Mouse (Mus musculus) MEL (cell line): ENCODE results near the gene Map2k1. TPM values are rescaled to one million over a fixed set of nuclear protein-coding genes. Genes with fewer than 3 reads are reported as not detected.

Source experiments
- DNase-seq: peaks from one replicate; pipeline ENCODE4 v3.0.0; 2011; ENCODE audit warnings: low read depth, low spot score
- H3K27ac ChIP-seq: 2 replicates; pipeline ENCODE4 v1.5.1; 2012; ENCODE audit warnings: low read depth, mild to moderate bottlenecking, control low read depth, low read length, moderate library complexity; ENCODE audit not compliant: control insufficient read depth
- H3K27me3 ChIP-seq, 2 experiments: fragments of 150-350 bp in 1 of 2; sonication (generic) in 1 of 2; 2 replicates each; pipeline ENCODE4 v1.6.1; 2012; ENCODE audit warnings: low read length in 2 of 2, mild to moderate bottlenecking in 2 of 2, improper control_type of control experiment in 1 of 2, moderate library complexity in 1 of 2; ENCODE audit not compliant: insufficient read depth in 2 of 2, control insufficient read depth in 1 of 2
- H3K36me3 ChIP-seq, 2 experiments: 2 replicates each; pipeline ENCODE4 v1.6.1; 2012 to 2014; ENCODE audit warnings: low read length in 2 of 2, improper control_type of control experiment in 1 of 2, inconsistent platforms in 1 of 2, mild to moderate bottlenecking in 1 of 2; ENCODE audit not compliant: insufficient read depth in 2 of 2, control insufficient read depth in 1 of 2
- H3K4me1 ChIP-seq, 2 experiments: fragments of 150-350 bp in 1 of 2; sonication (generic) in 1 of 2; 2 replicates each; pipeline ENCODE4 v1.6.1; 2012; ENCODE audit warnings: low read length in 2 of 2, improper control_type of control experiment in 1 of 2, mild to moderate bottlenecking in 1 of 2; ENCODE audit not compliant: insufficient read depth in 2 of 2, control insufficient read depth in 1 of 2
- H3K4me3 ChIP-seq, 2 experiments: fragments of 150-350 bp in 1 of 2; sonication (generic) in 1 of 2; 2 replicates each; pipeline ENCODE4 v1.5.1; 2012; ENCODE audit warnings: low read depth in 2 of 2, low read length in 2 of 2, mild to moderate bottlenecking in 2 of 2, moderate library complexity in 2 of 2, control low read depth in 1 of 2, improper control_type of control experiment in 1 of 2; ENCODE audit not compliant: control insufficient read depth in 1 of 2, insufficient read depth in 1 of 2
- H3K79me2 ChIP-seq: 2 replicates; pipeline ENCODE4 v1.6.1; 2012; ENCODE audit warnings: mild to moderate bottlenecking, low read length, moderate library complexity; ENCODE audit not compliant: control insufficient read depth, poor library complexity, insufficient read depth
- H3K9ac ChIP-seq: 2 replicates; pipeline ENCODE4 v1.6.1; 2012; ENCODE audit warnings: low read depth, mild to moderate bottlenecking, control low read depth, low read length, moderate library complexity; ENCODE audit not compliant: control insufficient read depth, poor library complexity, severe bottlenecking
- H3K9me3 ChIP-seq: fragments of 150-350 bp; sonication (generic); replicated peaks from 2 replicates; pipeline ENCODE4 v1.6.1; 2012; ENCODE audit warnings: mild to moderate bottlenecking, low read length, improper control_type of control experiment, moderate library complexity; ENCODE audit not compliant: insufficient read depth
- BHLHE40 ChIP-seq: IDR thresholded peaks from 2 replicates; pipeline ENCODE4 v1.6.1; 2012; ENCODE audit warnings: low read depth, mild to moderate bottlenecking, inconsistent platforms, low read length, improper control_type of control experiment, borderline replicate concordance
- CHD1 ChIP-seq: IDR thresholded peaks from 2 replicates; pipeline ENCODE4 v1.6.1; 2012; ENCODE audit warnings: low read depth, mild to moderate bottlenecking, inconsistent platforms, low read length, improper control_type of control experiment
- CHD2 ChIP-seq: IDR thresholded peaks from 2 replicates; pipeline ENCODE4 v1.6.1; 2011; ENCODE audit warnings: low read length, improper control_type of control experiment
- ELF1 ChIP-seq: IDR thresholded peaks from 2 replicates; pipeline ENCODE4 v1.6.1; 2014; ENCODE audit warnings: low read depth, mild to moderate bottlenecking, inconsistent platforms, low read length, improper control_type of control experiment, moderate library complexity
- EP300 ChIP-seq, 2 experiments: IDR thresholded peaks; 2 replicates each; pipeline ENCODE4 v1.6.1; 2011; ENCODE audit warnings: improper control_type of control experiment in 2 of 2, low read length in 2 of 2, low read depth in 1 of 2, mild to moderate bottlenecking in 1 of 2
- GATA1 ChIP-seq: IDR thresholded peaks from 2 replicates; pipeline ENCODE4 v1.6.1; 2011; ENCODE audit warnings: low read depth, low read length, improper control_type of control experiment
- JUND ChIP-seq: IDR thresholded peaks from 2 replicates; pipeline ENCODE4 v1.6.1; 2011; ENCODE audit warnings: low read depth, mild to moderate bottlenecking, improper control_type of control experiment, low read length
- KAT2A ChIP-seq: conservative IDR thresholded peaks from 2 replicates; pipeline ENCODE4 v1.6.1; 2012; ENCODE audit warnings: low read depth, low read length, improper control_type of control experiment, inconsistent platforms
- MAFK ChIP-seq: IDR thresholded peaks from 2 replicates; pipeline ENCODE4 v1.6.1; 2011; ENCODE audit warnings: low read depth, mild to moderate bottlenecking, low read length, improper control_type of control experiment, borderline replicate concordance
- MAZ ChIP-seq: IDR thresholded peaks from 2 replicates; pipeline ENCODE4 v1.6.1; 2012; ENCODE audit warnings: low read depth, mild to moderate bottlenecking, inconsistent platforms, low read length, improper control_type of control experiment
- MEF2A ChIP-seq: IDR thresholded peaks from 2 replicates; pipeline ENCODE4 v1.6.1; 2014; ENCODE audit warnings: low read depth, mild to moderate bottlenecking, inconsistent platforms, low read length, improper control_type of control experiment; ENCODE audit not compliant: poor library complexity, insufficient replicate concordance, severe bottlenecking; ENCODE audit errors: extremely low read depth
- MXI1 ChIP-seq: IDR thresholded peaks from 2 replicates; pipeline ENCODE4 v1.6.1; 2011; ENCODE audit warnings: mild to moderate bottlenecking, low read depth, low read length, improper control_type of control experiment
- MYB ChIP-seq: IDR thresholded peaks from 2 replicates; pipeline ENCODE4 v1.6.1; 2011; ENCODE audit warnings: mild to moderate bottlenecking, low read depth, low read length, improper control_type of control experiment
- NELFE ChIP-seq: IDR thresholded peaks from 2 replicates; pipeline ENCODE4 v1.6.1; 2011; ENCODE audit warnings: low read depth, low read length, improper control_type of control experiment
- NRF1 ChIP-seq: IDR thresholded peaks from 2 replicates; pipeline ENCODE4 v1.6.1; 2014; ENCODE audit warnings: low read depth, mild to moderate bottlenecking, inconsistent platforms, low read length, improper control_type of control experiment, moderate library complexity; ENCODE audit not compliant: poor library complexity, insufficient read depth, severe bottlenecking
- POLR2A ChIP-seq, 2 experiments: IDR thresholded peaks; 2 replicates each; pipeline ENCODE4 v1.6.1; 2011 to 2012; ENCODE audit warnings: low read length in 2 of 2, mild to moderate bottlenecking in 2 of 2, control low read depth in 1 of 2, improper control_type of control experiment in 1 of 2, low read depth in 1 of 2, moderate library complexity in 1 of 2; ENCODE audit not compliant: control insufficient read depth in 1 of 2, insufficient read depth in 1 of 2, poor library complexity in 1 of 2
- POLR2AphosphoS2 ChIP-seq: IDR thresholded peaks from 2 replicates; pipeline ENCODE4 v1.6.1; 2011; ENCODE audit warnings: low read length, improper control_type of control experiment
- RAD21 ChIP-seq: IDR thresholded peaks from 2 replicates; pipeline ENCODE4 v1.6.1; 2011; ENCODE audit warnings: mild to moderate bottlenecking, low read depth, low read length, improper control_type of control experiment
- SMC3 ChIP-seq: IDR thresholded peaks from 2 replicates; pipeline ENCODE4 v1.6.1; 2011; ENCODE audit warnings: low read depth, low read length, improper control_type of control experiment
- TAL1 ChIP-seq: IDR thresholded peaks from 2 replicates; pipeline ENCODE4 v1.6.1; 2012; ENCODE audit warnings: mild to moderate bottlenecking, inconsistent platforms, low read length, moderate library complexity, mixed read lengths
- TBP ChIP-seq: IDR thresholded peaks from 2 replicates; pipeline ENCODE4 v1.8.0; 2011; ENCODE audit warnings: low read depth, low read length, improper control_type of control experiment
- UBTF ChIP-seq: IDR thresholded peaks from 2 replicates; pipeline ENCODE4 v1.6.1; 2012; ENCODE audit warnings: low read depth, mild to moderate bottlenecking, inconsistent platforms, low read length, improper control_type of control experiment, moderate library complexity, borderline replicate concordance; ENCODE audit not compliant: insufficient read depth
- USF1 ChIP-seq: IDR thresholded peaks from 2 replicates; pipeline ENCODE4 v1.6.1; 2014; ENCODE audit warnings: low read depth, mild to moderate bottlenecking, inconsistent platforms, low read length, improper control_type of control experiment, moderate library complexity
- ZC3H11A ChIP-seq: IDR thresholded peaks from 2 replicates; pipeline ENCODE4 v1.6.1; 2012; ENCODE audit warnings: low read depth, mild to moderate bottlenecking, inconsistent platforms, low read length, improper control_type of control experiment
- ZKSCAN1 ChIP-seq: IDR thresholded peaks from 2 replicates; pipeline ENCODE4 v1.6.1; 2012; ENCODE audit warnings: low read depth, mild to moderate bottlenecking, inconsistent platforms, low read length, improper control_type of control experiment, moderate library complexity
- ZNF384 ChIP-seq: IDR thresholded peaks from 2 replicates; pipeline ENCODE4 v1.6.1; 2012; ENCODE audit warnings: low read depth, mild to moderate bottlenecking, inconsistent platforms, low read length, improper control_type of control experiment
- polyA plus RNA-seq, 2 experiments: library from polyadenylated mRNA; stranded (reverse) in 1 of 2; unstranded in 1 of 2; fragments of >175 nt in 1 of 2; fragments of >200 nt in 1 of 2; gene quantifications; 2 replicates each; pipeline versions ENCODE4 v1.2.1 to v1.2.4; 2012; ENCODE audit warnings: low replicate concordance in 2 of 2, low read depth in 1 of 2; ENCODE audit not compliant: insufficient read length in 2 of 2, insufficient read depth in 1 of 2, missing spikeins in 1 of 2
- total RNA-seq: library from RNA; depleted of rRNA; stranded (reverse); fragments of 300-350 nt; gene quantifications from 2 replicates; pipeline ENCODE4 v1.2.3, GENCODE M21; 2012

The Map2k1 gene
- total and polyA plus RNA-seq, 3 experiments, result 29.2 to 48.0 TPM; not detected in 1

DNA sequence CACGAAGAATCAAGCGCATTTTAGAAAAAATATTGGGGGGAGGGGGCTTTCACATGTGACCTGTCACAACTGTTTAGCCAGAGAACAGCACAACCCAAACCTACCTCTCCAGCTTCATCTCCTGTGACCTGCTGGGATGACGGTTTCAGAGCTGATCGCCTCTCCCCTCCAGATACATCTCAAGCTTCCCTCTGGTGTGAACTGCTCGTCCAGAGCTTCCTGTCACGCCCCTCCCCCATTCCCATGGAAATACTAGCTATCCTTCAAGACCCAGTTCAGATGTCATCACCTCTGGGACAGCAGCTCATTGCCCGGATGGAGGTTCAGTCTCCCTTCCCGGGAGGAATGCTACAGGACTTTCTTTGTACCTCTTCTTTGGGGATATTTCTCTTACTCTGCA is 12.8 kb downstream of the Map2k1 start:
- Histone ChIP-seq H3K4me3 (no peak overlapping the region), H3K27ac (no peak overlapping the region)
- TF ChIP-seq ELF1 (no peak), EP300 (IDR thresholded peaks at IDR 0.05; ENCODE audit: low read depth in 1 of 2, low read length in 2 of 2) (no peak), TBP (no peak), MEF2A (no peak), ZC3H11A (no peak), USF1 (no peak), KAT2A (no peak), CHD1 (no peak), MAZ (no peak), MYB (no peak), RAD21 (no peak), SMC3 (no peak), JUND (no peak), NELFE (no peak), ZNF384 (no peak), POLR2AphosphoS2 (no peak)
- TF ChIP-seq, all 39 proteins: peak for 0
- Histone ChIP-seq H3K9ac (no peak overlapping the region), H3K79me2 (peaks cover 1% of the 10 kb centered on the region; the same call in 1 of the 2 replicates), H3K36me3 (no peaks in the 10 kb centered on the region; a peak in 1 of 4 replicates), H3K9me3 (no peaks in the 10 kb centered on the region), H3K27me3 (no peaks in the 10 kb centered on the region), H3K4me1 (no peaks in the 10 kb centered on the region)
- no peak for DNase-seq

DNA sequence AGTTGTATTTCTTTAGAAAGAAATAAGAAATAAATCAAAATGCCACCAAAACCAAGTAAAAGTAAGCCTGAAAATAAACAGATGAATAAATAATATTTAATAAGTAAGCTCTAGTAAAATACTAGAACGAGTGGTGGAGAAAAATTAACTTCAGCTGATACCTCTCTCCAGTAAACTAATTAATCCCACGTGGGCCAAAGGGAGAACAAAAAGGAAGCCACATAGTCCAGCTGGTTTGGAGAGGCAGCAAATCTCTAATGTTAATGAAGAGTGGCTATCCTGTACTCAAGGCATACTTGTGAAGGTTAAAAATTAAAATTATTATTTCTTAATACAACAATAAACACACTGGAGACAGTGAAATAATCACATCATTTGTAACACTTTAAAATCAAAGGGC is 13.3 kb downstream of the Map2k1 start:
- TF ChIP-seq UBTF (no peak), NELFE (no peak), MAFK (no peak), MAZ (no peak), GATA1 (no peak), BHLHE40 (no peak), NRF1 (no peak), TAL1 (no peak), ZKSCAN1 (no peak), POLR2A (IDR thresholded peaks at IDR 0.05; ENCODE audit: control insufficient read depth in 1 of 2, insufficient read depth in 1 of 2, low read depth in 1 of 2, low read length in 2 of 2, poor library complexity in 1 of 2) (no peak), TBP (no peak), MXI1 (no peak), USF1 (no peak), ZC3H11A (no peak), CHD2 (no peak)
- TF ChIP-seq, all 39 proteins: peak for 0
- Histone ChIP-seq H3K9me3 (no peaks in the 10 kb centered on the region), H3K79me2 (peaks cover 1% of the 10 kb centered on the region; the same call in 1 of the 2 replicates), H3K9ac (no peak overlapping the region), H3K4me3 (no peak overlapping the region), H3K27me3 (no peaks in the 10 kb centered on the region), H3K4me1 (no peaks in the 10 kb centered on the region), H3K36me3 (no peaks in the 10 kb centered on the region; a peak in 1 of 4 replicates), H3K27ac (no peak overlapping the region)
- DNase-seq, result no peak
